Mouse (Mus musculus) kidney, postnatal 0 days (tissue): ENCODE results near the gene 1700015G11Rik. TPM values are rescaled to one million over a fixed set of nuclear protein-coding genes. Genes with fewer than 3 reads are reported as not detected.

ENCODE experiments used
- ATAC-seq: fragments of 200-750 bp; cut with Nextera tagmentation; replicated peaks from 2 replicates; pipeline ENCODE4 v1.8.0; 2017; ENCODE audit warnings: low read depth, moderate number of reproducible peaks, moderate TSS enrichment, moderate library complexity; ENCODE audit not compliant: low FRiP score
- DNase-seq: peaks from one replicate; pipeline ENCODE4 v3.0.0-alpha.2; 2016; ENCODE audit warnings: low spot score
- H3K27ac ChIP-seq: fragments of 300-500 bp; sonication (generic); 2 replicates; pipeline ENCODE4 v1.5.1; 2014; ENCODE audit warnings: mild to moderate bottlenecking
- H3K27me3 ChIP-seq: fragments of 300-500 bp; sonication (generic); 2 replicates; pipeline ENCODE4 v1.6.1; 2014; ENCODE audit warnings: low read length, mixed read lengths; ENCODE audit not compliant: insufficient read depth
- H3K36me3 ChIP-seq: fragments of 300-500 bp; sonication (generic); 2 replicates; pipeline ENCODE4 v1.6.1; 2014; ENCODE audit warnings: low read length, mixed read lengths; ENCODE audit not compliant: insufficient read depth
- H3K4me1 ChIP-seq: fragments of 300-500 bp; sonication (generic); replicated peaks from 2 replicates; pipeline ENCODE4 v1.6.1; 2014; ENCODE audit warnings: antibody characterized with exemption, low read length, mixed read lengths; ENCODE audit not compliant: insufficient read depth
- H3K4me2 ChIP-seq: fragments of 300-500 bp; sonication (generic); 2 replicates; pipeline ENCODE4 v1.6.1; 2014; ENCODE audit warnings: mild to moderate bottlenecking, low read length, moderate library complexity, mixed read lengths
- H3K4me3 ChIP-seq: fragments of 300-500 bp; sonication (generic); replicated peaks from 2 replicates; pipeline ENCODE4 v1.5.1; 2014; ENCODE audit warnings: low read depth, low read length
- H3K9ac ChIP-seq: fragments of 300-500 bp; sonication (generic); 2 replicates; pipeline ENCODE4 v1.6.1; 2014; ENCODE audit warnings: low read depth, low read length
- H3K9me3 ChIP-seq: fragments of 300-500 bp; sonication (generic); replicated peaks from 2 replicates; pipeline ENCODE4 v1.6.1; 2016; ENCODE audit warnings: low read length, inconsistent platforms, mixed read lengths
- CTCF ChIP-seq: IDR thresholded peaks from 2 replicates; pipeline ENCODE4 v1.5.1; 2016; ENCODE audit warnings: antibody characterized with exemption, low read depth, mild to moderate bottlenecking, moderate library complexity
- WGBS: fragments of 180-500 bp; shearing (Covaris S2); extraction: QIAGEN DNeasy Blood & Tissue Kit; methylation state at CpG from one replicate; pipeline ENCODE4 v1.1.7; 2014; 5-methylcytosine and 5-hydroxymethylcytosine counted together
- polyA plus RNA-seq: library from polyadenylated mRNA; unstranded; fragments of >200 nt; fragmentation: Nextera tagmentation; extraction: Ambion mirVana; gene quantifications from 2 replicates; pipeline ENCODE4 v1.2.1, GENCODE M21; 2015

The 1700015G11Rik gene
- polyA plus RNA-seq, 1 experiment from 2014 or later = not detected

GRCm38 (mm10) chr7:51973091-51973490 is 42.4 kb downstream of the 1700015G11Rik start:
- DNase-seq (no peak), ATAC-seq (no peak)
- no peak for TF ChIP-seq CTCF
- H3K9ac ChIP-seq = no peak overlapping the region
- no peak overlapping the region for H3K27ac ChIP-seq
- H3K27me3 ChIP-seq = no peaks in the 10 kb centered on the region
- H3K4me2 ChIP-seq = no peak overlapping the region
- H3K4me3 ChIP-seq = no peak overlapping the region
- H3K4me1 ChIP-seq = no peaks in the 10 kb centered on the region
- no peaks in the 10 kb centered on the region for H3K9me3 ChIP-seq
- 72% methylated on average over 5 of the region's 5 CpGs for WGBS
- no peaks in the 10 kb centered on the region for H3K36me3 ChIP-seq

GRCm38 (mm10) chr7:51972252-51972855 is 43.2 kb downstream of the 1700015G11Rik start:
- H3K4me2 ChIP-seq = no peak overlapping the region
- H3K4me3 ChIP-seq = no peak overlapping the region
- ATAC-seq (no peak), DNase-seq (peak; percentile 82)
- H3K9ac ChIP-seq = no peak overlapping the region
- no peak overlapping the region for H3K27ac ChIP-seq
- WGBS = 28% methylated on average over 6 of the region's 6 CpGs
- H3K9me3 ChIP-seq = no peaks in the 10 kb centered on the region
- H3K4me1 ChIP-seq = no peaks in the 10 kb centered on the region
- H3K27me3 ChIP-seq = no peaks in the 10 kb centered on the region
- H3K36me3 ChIP-seq = no peaks in the 10 kb centered on the region
- TF ChIP-seq CTCF = peak; percentile 88

GRCm38 (mm10) chr7:51969379-51969778 is 46.1 kb downstream of the 1700015G11Rik start:
- no peak for ATAC-seq
- H3K36me3 ChIP-seq = no peaks in the 10 kb centered on the region
- H3K9ac ChIP-seq = no peak overlapping the region
- no peaks in the 10 kb centered on the region for H3K27me3 ChIP-seq
- H3K4me3 ChIP-seq = no peak overlapping the region
- H3K27ac ChIP-seq = no peak overlapping the region
- H3K4me2 ChIP-seq = no peak overlapping the region
- no peak for DNase-seq
- no peaks in the 10 kb centered on the region for H3K9me3 ChIP-seq
- no peaks in the 10 kb centered on the region for H3K4me1 ChIP-seq
- no peak for TF ChIP-seq CTCF

DNA sequence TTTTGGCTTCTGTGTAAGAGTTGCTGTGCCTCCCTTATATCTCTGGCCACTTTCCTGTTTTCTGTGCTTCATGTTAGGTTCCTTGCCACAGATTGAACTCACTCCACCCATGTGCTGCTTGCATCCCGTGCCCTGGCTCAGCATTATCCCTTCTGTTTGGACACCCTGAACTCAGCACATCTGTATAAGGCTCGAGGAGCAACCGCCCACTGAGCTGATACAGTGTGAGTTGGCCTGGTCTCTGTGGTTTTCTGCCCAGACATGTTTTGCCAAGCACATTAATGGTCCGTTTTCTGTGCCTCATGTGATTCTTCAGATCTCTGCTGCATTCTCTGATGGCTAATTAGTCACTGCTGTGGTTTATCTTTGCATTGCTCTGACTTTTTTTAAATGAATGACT is 47.9 kb downstream of the 1700015G11Rik start:
- no peak for ATAC-seq
- Histone ChIP-seq H3K27ac (no peak overlapping the region), H3K27me3 (no peaks in the 10 kb centered on the region), H3K4me2 (no peak overlapping the region), H3K36me3 (no peaks in the 10 kb centered on the region), H3K4me3 (no peak overlapping the region), H3K4me1 (no peaks in the 10 kb centered on the region), H3K9ac (no peak overlapping the region), H3K9me3 (no peaks in the 10 kb centered on the region)
- DNase-seq = no peak
- no peak for TF ChIP-seq CTCF
- 80% methylated on average over 4 of the region's 4 CpGs for WGBS

DNA sequence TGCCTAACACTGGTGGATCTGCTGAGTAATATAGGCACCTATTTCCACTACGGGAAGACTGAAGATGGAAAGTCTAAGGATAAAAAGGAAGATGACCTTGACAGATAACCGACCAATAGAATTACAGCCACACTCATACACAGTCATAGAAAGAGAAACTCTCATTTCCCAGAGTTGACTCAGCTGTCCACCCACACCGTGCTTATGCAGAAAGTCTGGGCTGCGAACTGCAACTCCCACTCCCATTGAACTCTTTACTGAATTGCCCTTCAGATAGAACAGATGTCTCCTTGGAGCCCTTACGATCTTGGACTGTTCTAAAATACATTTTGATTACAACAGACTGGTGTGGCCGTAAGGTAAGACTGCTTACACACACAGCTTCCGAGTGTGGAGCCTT is 50.8 kb downstream of the 1700015G11Rik start:
- Histone ChIP-seq H3K4me2 (no peak overlapping the region), H3K36me3 (no peaks in the 10 kb centered on the region), H3K27me3 (no peaks in the 10 kb centered on the region), H3K9me3 (no peaks in the 10 kb centered on the region), H3K9ac (no peak overlapping the region), H3K4me1 (no peaks in the 10 kb centered on the region), H3K4me3 (no peak overlapping the region), H3K27ac (no peak overlapping the region)
- 72% methylated on average over 7 of the region's 7 CpGs for WGBS
- TF ChIP-seq CTCF = no peak
- ATAC-seq (no peak), DNase-seq (no peak)

DNA sequence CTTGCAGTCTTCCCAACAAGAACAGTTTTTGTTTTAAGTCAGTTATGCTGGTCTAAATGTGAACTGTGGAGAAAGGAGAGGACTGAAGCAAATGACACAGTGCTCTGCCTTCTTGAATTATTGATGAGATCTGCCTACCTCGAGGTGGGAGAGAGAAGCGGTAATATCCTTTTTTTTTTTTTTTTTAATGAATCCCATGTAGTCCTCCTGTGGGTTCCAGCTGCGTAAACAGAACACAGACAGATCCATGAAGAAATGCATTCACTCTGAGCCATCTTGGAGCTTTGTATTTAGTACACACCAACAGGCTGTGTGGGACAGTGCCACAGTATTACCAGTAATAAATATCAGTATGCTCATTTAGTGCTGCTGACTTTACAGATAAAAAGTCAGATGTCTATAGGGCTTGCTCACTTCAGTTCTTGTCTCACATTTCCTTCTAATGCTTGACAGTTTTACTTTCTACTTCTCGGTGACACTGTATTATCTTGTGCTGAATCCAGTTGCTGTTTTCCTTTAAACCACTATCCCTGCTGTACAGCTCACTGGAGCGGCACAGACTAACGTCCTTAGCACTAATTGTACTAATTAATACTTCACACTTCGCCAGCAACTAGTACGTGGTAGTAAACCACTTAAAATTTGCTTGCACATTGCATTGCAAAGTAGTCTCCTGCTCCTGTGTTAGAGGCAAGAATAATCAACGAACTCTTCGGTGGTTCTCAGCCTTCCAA is 53.1 kb downstream of the 1700015G11Rik start:
- ATAC-seq (no peak), DNase-seq (no peak)
- Histone ChIP-seq H3K4me2 (no peak overlapping the region), H3K4me1 (no peaks in the 10 kb centered on the region), H3K27ac (no peak overlapping the region), H3K4me3 (no peak overlapping the region), H3K36me3 (no peaks in the 10 kb centered on the region), H3K27me3 (no peaks in the 10 kb centered on the region), H3K9me3 (no peaks in the 10 kb centered on the region), H3K9ac (no peak overlapping the region)
- WGBS = 45% methylated on average over 10 of the region's 10 CpGs
- no peak for TF ChIP-seq CTCF

Other genes starting within 250 kb of the 1700015G11Rik start
- gene Gas2, start 153.7 kb downstream of the 1700015G11Rik start, polyA plus RNA-seq = 156 and 184 TPM in 2 replicates
- gene Fancf, start 153.5 kb downstream of the 1700015G11Rik start, polyA plus RNA-seq = 10.1 and 12.5 TPM in 2 replicates
- 13.4 and 13.8 TPM in 2 replicates for gene Svip, start 9.7 kb downstream of the 1700015G11Rik start, polyA plus RNA-seq